Mouse (Mus musculus) right cerebral cortex, postnatal 4 days (tissue): ENCODE measurements around the gene Fxr2.

ENCODE experiments used
- DNase-seq: peaks from one replicate; pipeline ENCODE4 v3.0.0-alpha.2; 2022

Gene Fxr2

DNA sequence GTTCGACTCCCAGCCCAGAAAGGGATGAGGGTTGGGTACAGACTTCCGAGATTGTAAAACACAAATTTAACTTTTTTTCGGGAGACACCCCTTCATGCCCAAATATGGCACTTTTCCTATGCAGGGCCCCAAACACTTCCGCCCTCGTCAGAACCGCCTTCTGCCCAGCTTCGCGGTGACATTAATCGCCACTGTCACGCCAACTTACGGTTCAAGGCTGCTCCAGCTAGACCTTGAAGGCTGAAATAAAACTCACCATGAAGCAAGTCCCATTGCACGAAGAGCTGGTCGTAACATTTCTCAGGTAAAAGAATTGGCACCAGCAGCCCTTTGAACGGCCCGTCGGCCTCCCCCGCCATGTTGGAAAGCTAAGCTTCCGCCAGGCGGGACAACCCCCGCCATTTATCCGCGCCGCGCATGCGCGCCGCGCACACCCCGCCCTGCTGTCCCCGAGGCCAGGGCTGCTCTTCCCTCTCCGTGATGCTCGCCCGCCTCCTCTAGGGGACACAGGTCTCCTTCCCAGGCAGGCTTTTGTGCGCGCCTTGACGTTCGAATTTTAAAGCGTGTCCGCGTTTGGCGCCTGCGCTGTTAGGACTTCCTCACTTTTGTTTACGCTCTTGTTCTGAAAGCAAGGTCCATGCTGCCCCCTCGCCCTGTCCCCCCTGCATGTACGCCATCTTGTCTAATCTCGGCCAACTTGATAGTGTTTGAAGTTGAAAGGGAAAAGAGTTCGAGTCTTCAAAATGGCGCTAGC lies 29.6 kb downstream of the Fxr2 start, which contains the start of gene Mpdu1:
Gene Mpdu1 (minus strand): TSS at position 430 of the 754 bp plus-strand sequence.
- peak; percentile 91 for DNase-seq

DNA sequence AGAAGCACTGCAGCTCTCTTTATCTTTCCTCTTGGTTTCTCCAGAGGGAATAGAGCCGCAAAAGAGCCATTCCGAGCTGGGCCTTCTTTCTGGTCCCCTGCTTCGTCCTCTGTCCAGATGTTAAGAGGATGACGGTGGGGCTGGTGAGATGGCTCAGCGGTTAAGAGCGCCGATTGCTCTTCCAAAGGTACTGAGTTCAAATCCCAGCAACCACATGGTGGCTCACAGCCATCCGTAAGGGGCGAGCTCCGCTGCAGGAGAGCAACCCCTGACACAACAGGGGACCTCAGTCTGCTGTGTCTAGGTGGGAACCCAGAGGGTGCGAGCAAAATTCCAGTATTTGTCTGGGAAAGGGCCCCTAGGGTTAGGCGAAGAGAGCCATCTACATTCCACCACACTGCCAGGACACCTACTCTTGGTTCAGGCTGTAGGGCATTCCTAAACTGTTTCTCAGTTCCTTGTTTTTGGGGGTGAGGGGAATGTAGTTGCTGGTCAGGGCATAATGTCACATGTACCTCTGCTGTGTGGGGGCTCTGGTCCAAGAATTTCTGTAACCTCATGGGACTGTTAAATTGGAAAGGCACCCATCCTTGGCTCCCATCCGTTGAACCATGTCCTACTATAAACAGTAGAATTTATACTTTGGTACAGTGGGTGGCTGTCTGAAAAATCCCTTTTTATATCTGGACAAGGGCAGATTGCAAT lies 30.3 kb downstream of the Fxr2 start:
- DNase-seq = no peak

DNA sequence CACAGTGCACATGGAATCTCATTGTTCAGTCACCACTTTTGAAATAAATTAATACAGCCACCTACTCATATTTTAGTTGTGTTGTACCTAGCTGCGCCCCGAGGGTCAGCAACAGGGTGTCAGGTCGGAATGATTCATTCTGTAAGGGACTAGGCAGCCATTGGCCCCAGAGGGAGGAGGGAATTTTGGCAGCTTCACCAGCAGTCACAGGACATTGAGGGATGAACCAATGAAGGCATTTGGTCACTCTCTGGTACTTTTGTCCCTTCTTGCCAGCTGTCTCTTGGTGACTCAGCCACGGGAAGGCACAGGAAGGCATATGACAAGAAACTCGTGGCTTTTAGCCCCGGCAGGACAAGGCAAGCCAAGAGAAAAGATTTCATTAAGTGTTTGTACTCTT lies 31.0 kb downstream of the Fxr2 start:
- DNase-seq = no peak

DNA sequence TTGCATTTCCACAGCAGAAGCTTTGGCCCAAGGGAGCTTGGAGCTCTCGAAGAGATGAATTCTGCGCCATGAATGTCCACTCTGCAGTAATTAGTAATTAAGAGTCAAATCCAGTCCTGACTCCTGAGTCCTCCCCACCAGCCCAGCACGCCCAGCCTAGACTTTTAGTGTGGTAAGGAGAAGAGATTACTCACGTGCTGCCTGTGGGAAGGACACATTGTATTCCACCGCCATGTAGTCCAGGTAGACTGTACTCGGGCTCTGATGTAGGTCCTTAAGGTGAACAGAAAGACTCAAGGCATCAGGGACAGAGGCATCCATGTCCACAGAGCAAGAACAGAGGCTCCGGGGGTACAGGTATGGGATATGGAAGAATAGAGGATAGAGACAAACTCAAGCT lies 32.1 kb downstream of the Fxr2 start:
- no peak for DNase-seq

DNA sequence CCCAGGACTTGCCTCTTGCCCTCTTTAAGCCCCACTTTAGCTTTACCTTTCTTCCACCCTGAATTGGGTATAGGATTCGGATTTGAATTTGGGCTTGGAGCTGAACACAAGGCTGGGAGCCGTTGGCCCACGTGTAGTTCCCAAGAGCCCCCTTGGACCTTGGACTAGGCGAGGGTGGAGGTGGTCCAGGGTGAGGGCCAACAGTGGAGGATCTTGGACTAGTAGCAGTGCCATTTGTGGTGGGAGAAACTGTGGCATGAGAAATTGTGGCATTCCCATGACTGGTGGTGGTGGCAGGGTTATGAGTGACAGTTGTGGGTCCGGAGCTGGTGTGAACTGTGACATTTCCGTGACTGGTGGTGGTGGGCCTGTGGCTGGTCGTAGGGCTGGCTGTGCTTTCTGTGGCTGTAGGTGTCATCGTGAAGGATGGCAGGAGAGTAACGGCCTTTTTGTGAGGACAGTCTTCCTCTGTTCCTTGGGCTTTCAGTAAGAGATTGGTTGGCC lies 32.7 kb downstream of the Fxr2 start:
- DNase-seq = no peak

DNA sequence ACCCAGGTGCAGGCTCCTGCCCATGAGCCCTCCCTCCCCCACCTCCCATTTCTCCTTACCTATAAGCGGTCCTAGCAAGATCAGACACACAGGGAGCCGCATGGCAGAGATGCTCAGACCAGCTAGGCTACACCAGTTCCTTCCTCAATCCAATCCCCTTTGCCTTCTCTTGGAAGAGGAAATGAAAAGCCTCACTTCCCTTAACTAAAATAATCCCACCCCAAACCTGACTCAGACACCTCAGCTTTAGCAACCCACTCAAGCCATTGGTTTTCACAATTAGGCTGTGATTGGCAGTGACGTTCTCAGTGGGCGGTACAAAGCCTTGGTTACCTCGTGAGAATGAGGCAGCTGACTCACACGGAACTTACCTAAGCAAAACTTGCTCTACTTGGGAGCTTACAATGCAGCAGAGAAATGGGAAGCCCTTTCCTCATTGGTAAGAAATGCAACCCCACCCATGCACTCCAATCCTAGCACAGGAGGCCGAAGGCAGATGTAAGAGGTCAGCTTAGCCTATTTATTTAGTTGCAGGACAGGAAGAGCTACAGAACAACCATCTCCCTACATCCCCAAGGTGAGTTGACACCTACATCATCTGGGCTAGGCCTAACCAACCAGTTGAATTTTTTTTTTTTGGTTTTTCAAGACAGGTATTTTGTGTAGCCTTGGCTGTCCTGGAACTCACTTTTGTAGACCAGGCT lies 33.3 kb downstream of the Fxr2 start, which contains the start of gene Cd68:
Gene Cd68 (minus strand): TSS at position 193 of the 704 bp plus-strand sequence.
- DNase-seq = no peak

DNA sequence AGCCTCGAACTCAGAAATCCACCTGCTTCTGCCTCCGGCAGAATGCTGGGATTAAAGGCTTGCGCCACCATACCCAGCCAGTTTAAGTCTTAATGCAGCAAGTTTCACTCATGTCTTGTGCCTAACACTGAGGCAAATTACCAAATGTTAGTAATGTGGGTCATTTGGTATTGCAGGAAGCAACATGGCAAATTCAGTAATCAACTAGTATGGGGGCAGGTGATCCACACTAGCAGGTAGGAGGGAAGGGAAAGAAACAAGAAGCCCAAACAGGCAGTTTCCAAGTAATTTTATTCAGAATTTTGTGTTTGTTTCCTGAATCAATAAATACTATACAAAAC lies 33.8 kb downstream of the Fxr2 start:
- DNase-seq = no peak

DNA sequence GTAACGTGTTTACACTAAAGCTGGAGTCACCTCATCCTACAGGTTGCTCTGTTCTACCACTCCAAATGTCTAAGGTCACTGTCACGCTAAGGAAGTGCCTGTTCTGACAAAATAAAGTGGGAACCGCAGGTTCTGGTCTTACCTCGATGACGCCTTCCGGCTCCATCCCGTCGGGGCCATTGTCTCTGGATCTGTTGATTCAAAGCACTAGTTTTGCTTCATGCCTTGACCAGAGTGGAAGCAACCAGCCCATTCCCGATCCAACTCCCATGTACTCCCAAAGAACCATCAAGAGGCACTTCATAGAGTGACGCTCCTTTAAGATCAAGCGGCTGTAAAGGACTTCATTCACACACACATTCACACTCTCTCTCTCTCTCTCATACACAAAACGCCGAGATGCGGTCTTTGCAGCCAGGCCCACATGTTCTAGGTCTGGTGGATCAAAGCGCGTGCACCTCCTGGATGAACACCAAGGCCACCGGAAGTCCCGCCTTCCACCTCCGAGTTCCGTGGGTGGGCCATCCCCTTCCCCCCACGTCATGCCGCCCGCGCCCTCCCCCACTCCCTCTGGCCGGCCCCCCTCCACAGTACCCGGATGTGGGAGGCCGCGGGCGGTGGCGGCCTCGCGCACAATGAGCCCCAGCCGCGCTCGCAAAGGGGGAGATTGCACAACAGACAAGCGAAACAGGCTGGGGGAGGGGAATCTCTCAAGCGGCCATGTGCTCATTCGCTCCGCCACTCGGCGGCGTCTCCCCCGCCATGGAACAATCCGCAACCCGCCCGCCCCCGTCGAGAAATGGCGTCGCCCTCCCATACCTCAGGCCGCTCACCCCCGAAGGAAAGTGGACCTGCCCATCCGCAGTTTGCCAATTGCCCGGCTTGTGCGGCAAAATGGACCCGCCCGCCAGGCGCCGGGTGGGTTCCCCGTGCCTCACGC lies 38.3 kb downstream of the Fxr2 start:
- peak; percentile 96 for DNase-seq

DNA sequence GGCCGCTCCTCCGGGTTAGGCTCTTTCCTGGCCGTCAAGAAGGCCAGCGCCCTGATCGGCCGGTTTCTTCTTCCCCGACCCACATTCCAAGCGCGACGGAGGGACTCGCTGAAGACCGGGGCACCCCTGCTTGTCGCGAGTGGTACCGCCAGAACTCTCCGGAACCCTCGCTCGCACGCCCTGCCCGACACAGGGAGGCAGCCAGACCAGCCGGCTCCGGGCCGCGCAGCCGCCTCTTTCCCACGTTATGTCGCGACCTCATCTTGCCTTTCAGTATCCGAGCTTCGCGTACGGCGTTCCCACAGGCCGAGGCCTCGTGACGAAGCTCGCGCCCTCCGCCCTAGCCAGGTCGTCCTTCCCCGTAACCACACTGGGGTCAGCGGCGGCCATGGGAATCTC lies 38.9 kb downstream of the Fxr2 start:
- DNase-seq = no peak

DNA sequence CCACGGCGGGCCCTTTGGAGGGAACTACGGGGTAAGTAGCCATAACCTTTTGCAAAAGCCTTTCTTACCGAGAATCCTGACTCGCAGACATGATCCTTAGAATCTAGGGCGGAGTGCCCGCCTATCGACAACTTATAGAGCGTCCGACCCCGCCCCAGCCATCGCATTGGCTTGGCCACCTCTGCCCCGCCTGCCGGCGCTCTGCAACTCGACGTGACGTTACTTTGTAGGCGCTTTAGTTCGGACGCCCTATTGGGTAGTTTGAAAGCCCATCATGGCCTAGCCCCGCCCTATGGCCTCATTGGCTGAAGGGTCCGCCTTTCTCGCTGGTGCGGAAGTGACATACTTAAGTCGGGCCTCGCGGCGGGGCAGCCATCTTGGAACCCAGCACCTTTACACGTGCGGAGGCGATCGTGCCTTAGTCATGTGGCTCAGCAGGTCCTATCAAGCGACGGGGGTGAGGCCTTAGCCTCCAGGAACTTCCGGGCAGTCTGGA lies 39.5 kb downstream of the Fxr2 start, which contains the start of gene Eif4a1:
Gene Eif4a1 (minus strand): TSS at position 213 of the 496 bp plus-strand sequence.
- DNase-seq = peak; percentile 98

DNA sequence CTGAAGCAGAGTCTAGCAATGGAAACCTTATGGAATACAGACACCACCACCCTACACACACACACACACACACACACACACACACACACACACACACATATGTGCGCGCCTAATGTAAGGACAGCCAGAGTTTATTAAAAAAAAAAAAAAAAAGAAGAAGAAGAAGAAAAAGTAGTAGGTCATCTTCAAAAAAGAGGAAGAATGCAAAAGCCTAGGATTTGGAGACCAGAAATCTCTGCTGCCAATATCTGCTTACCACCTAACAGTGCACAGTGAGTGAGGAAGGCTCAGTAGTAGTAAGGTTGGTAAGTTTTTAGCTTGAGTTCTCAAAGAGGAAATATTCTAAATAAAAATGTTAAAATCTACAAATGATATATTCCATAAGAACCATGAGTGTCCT lies 46.4 kb downstream of the Fxr2 start:
- DNase-seq = no peak

DNA sequence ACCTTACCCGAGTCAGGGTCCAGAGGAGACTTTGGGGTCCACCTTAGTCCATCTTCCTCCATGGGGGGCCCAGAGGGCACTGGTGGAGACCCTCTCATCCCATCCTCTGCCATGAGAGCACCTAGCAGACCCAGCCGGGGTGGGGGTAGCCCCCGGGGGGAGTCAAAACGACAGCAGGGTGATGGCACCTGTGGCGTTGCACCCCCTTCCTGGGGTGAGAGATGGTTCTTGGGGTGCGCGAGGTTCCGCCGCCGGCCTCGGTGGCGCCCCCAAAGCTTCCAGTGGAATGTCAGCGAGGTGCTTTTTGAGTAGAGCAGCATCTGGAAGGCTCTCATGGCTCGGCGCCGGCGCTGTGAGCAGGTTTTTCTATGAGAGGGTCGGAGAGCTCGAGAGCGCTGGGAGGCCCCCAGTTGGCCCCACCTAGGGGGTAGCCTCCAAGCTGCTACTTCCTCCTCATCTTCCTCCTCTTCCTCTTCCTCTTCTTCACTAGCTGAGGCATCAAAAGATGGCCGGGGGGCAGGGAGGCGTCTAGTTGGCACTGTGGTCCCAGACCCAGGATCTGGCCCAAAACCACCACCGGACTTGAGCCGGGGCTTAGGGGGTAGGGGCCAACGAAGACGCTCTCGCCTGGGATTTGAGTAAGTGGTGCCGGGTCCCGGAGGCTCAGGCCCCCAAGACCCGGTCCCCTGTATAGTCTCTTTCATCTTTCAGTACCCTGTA lies 47.5 kb downstream of the Fxr2 start:
- no peak for DNase-seq

DNA sequence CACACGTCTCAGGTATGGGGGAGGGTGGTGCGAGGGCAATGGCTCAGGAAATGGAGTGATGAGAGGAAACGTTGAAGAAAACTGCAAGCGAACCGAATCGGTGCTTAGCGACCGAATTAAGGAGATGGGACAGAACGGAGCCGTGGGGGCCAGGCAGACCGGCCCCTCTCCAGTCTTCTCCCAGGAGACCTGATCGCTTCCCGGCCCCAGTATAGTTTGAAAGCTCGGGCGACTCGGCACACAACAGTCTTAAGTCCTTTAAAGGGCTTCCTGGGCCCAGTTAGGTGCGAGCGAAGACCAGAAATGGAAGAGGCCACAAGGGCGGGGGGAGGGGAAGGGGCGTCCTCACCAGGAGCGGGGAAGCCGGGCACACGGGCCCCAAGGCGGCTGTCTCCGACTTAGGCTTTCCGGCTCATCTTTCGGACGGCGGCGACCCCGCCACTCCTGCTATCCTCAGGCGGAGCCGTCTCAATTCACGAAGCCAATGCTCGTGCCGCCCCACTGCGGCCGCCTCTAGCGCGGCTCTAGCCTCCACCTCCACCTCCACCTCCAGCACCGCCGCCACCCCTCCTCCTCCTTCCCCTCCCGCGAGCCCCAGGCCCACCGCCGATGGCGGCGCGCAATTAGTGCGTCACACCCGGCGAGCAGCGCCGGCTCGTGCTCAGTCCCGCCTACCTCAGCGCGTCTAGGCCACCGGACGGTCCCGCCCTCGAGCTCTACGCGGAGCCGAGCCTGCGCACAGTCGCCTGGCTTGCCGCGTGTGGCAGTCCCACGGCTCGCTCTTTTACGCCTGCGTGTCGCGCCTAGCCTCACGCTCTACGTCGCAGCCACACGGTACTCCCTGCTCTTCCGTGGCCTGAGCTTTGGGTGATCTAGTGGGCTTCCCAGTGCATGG lies 48.8 kb downstream of the Fxr2 start, which contains the start of gene Senp3:
Gene Senp3 (minus strand): TSS at position 771 of the 895 bp plus-strand sequence.
- DNase-seq = peak; percentile 98

DNA sequence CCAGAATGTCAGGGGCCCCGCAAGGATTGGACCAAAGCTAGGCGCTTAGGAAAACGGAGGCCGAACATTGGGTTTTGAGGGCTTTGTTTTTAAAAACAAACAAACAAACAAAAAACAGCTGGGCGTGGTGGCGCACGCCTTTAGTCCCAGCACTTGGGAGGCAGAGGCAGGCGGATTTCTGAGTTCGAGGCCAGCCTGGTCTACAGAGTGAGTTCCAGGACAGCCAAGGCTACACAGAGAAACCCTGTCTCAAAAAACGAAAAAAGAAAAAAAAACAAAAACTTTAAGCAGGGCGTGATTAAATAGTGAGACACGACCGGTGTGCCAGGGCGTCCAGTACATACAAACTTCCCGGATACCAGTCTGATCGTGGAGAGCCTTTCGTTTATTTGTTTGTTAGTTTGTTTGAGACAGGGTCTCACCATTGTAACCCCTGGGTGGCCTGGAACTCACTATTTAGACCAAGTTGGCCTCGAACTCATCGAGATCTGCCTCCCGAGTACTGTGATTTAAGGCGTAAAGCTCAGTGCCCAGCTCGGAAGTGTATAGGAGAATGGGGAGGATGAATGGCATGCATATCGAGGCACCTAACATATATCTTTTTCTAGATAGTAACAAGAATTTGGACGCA lies 49.5 kb downstream of the Fxr2 start:
- no peak for DNase-seq

DNA sequence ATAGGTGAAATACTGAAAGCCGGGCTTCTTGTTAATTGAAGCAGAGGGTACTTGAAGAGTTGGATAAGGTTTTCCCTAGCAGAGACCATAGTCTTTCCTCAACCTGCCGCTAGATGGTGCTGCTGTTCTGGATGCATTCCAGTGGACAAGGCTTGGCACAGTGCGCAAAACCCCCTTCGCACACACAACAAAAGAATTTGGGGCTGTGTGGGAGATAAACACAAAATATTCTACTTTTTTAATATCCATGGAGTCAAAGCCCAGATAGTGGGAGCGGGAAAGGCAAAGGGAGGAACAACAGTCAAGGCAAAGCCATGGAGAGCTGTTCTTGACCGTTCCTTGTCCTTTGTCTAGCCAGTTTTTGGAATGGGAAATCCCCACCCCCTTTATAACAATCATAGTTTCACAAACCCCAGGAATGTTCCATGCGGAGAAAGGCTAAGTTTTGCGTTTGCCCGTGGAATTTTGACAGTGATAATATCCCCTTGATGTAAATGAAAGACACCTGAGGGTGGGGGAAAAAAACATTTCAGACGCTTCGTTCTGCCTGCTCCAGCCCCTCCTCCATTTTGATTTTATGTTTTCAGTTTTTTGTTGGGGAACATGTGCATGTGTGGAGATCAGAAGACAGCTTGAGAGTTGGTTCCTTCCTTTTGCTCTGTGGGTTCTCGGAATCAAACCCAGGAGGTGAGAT lies 50.2 kb downstream of the Fxr2 start:
- peak; percentile 94 for DNase-seq

DNA sequence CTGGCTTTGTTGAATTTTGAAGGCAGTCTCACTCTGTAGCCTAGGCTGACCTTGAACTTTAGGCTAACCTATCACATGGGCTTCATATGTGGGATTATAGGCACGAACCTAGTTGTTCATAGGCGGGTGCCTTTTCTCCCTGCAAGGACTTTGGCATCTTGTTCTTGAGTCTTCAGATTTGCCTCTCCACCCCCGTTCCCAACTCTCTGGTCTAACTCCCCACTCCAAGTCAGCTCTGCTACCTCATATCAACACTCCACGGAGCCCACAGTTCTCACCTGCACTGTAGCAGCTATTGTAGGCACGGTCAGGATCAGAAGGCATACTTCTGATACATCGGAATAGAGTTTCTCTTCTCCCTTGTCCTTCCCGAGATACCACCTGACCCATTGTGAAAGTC lies 50.8 kb downstream of the Fxr2 start:
- no peak for DNase-seq

DNA sequence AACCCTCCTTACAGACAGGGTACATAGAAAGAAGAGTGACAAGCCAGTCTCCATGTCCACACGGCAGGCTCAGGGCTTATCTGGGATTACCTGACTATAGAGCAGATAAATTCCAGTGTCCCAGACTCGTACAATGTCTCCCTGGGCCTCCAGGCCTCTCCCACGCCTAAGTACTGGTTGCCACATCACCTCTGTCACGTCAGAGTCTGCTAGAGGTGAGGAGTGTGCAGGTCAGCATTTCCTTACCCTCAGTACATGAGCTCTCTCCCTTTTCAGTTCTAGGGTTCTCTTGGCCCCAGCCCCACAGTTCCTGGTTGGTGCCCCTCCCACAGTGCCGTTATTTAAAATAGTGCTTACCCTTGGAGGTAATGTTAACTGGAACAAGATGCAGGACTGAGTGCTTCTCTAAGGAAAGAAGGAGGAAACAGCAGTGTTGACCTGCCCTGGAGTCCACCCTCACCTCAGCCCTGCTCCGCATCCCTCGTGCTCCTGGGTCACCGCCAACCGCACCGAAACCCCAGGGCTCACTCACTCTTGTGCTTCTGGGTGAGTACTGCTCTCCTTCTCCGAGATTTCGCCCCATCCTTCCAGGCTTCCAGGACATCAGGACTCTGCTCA lies 51.4 kb downstream of the Fxr2 start:
- no peak for DNase-seq

DNA sequence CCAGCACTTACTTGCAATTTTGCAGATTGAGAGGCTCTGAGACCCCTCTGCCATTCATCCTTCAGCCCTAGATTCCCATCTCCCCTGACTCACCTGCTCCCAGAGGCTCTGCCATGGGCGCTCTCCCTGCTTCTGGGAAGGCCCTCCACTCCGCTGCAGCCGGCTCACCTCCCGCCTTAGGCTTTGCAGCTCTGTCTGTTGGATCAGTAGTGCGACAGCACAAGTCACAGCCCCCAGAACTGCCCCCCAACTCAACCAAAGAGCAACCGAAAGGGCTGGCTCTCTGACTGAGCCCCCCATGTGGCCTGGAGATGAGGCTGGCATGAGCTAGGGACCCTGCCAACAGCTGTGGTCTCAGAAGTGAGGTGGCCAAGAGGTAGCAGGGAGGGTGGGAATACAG lies 52.1 kb downstream of the Fxr2 start:
- no peak for DNase-seq
